Mouse (Mus musculus): ENCODE results near the gene Hist1h4h.
A peak's percentile ranks its signal among the peaks of the same experiment; 100 is the strongest.
"Not testable (repeated sequence)": the region's sequence is repeated elsewhere in the genome, so short reads cannot be mapped to it uniquely, and the experiment has no call there.

Hist1h4h gene

GRCm38 (mm10) chr13:23535137-23536075 lies 4.6 kb downstream of the Hist1h4h start, which contains the start of gene Hist1h3g:
Gene Hist1h3g (plus strand): TSS chr13:23535422.
- peak; percentile 87 to 90 for DNase-seq

GRCm38 (mm10) chr13:23536076-23536822 lies 5.4 kb downstream of the Hist1h4h start:
- no peak for DNase-seq

GRCm38 (mm10) chr13:23537006-23537710 lies 6.3 kb downstream of the Hist1h4h start:
- DNase-seq, result no peak

GRCm38 (mm10) chr13:23538249-23538648 lies 7.4 kb downstream of the Hist1h4h start:
- no peak for DNase-seq

- not testable (repeated sequence) for DNase-seq
Observed at GRCm38 (mm10) chr13:23539821-23540220, 9.0 kb downstream of the Hist1h4h start.

GRCm38 (mm10) chr13:23541497-23541896 lies 10.6 kb downstream of the Hist1h4h start:
- DNase-seq, result no peak

- not testable (repeated sequence) for DNase-seq
Observed at GRCm38 (mm10) chr13:23542225-23542980, 11.6 kb downstream of the Hist1h4h start.

DNA sequence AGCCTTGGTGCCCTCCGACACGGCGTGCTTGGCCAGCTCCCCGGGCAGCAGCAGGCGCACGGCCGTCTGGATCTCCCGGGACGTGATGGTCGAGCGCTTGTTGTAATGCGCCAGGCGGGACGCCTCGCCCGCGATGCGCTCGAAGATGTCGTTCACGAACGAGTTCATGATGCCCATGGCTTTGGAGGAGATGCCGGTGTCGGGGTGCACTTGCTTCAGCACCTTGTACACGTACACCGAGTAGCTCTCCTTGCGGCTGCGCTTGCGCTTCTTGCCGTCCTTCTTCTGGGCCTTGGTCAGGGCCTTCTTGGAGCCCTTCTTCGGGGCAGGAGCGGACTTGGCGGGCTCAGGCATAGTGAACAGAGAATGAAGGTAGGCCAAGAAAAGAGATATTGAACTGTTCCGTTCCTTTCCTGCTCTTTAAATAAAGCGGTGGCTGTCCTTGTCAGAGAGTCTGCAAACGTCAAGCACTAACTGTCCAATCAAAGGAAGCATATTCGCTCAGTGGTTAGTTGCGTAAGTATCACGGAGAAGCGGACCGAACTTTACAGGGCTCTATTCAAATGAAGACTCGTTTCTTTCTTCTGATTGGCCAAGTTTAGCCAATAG lies 12.3 kb downstream of the Hist1h4h start, which contains the start of gene Hist1h2bh:
Gene Hist1h2bh (minus strand): TSS at position 394 of the 609 bp plus-strand sequence.
- peak; percentile 70 to 72 for DNase-seq

DNA sequence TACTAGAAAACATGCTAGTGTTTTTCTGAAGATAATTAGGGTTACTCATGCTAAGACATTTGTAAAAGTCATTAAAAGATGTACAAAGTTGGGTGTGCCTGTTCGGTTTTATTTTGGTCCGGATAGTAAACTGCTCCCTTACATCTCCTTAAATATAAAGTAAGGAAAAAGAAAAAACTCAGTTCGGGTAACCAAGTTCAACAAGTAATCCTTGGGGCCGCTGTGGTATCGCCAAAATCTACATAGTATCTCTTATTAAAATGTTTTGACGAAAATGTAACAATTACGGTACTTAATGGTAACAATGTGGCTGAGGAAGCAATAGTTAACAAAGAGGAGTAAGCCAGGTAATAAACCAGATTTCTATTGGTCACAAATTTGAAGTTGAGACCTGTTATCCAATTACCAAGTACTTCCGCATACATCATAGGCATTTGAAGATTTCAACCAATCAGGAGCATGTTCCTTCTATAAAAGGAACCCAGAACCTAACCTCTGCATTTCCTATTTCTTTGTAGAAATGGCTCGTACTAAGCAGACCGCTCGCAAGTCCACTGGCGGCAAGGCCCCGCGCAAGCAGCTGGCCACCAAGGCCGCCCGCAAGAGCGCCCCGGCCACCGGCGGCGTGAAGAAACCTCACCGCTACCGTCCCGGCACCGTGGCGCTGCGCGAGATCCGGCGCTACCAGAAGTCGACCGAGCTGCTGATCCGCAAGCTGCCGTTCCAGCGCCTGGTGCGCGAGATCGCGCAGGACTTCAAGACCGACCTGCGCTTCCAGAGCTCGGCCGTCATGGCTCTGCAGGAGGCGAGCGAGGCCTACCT lies 13.3 kb downstream of the Hist1h4h start, which contains the start of gene Hist1h3f:
Gene Hist1h3f (plus strand): TSS at position 88 of the 822 bp plus-strand sequence.
- DNase-seq, result peak; percentile 74 to 78

DNA sequence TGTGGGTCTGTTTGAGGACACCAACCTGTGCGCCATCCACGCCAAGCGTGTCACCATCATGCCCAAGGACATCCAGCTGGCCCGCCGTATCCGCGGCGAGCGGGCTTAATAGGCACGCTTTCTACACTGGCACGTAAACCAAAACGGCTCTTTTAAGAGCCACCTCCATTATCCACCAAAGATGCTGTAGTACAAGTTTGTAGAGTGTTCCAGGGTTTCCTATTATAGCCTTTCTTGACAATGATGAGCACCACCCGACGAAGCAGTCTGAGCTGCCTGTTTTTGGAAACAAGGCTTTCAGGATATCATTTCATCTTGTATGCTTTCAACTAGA lies 13.9 kb downstream of the Hist1h4h start:
- not testable (repeated sequence) for DNase-seq

DNA sequence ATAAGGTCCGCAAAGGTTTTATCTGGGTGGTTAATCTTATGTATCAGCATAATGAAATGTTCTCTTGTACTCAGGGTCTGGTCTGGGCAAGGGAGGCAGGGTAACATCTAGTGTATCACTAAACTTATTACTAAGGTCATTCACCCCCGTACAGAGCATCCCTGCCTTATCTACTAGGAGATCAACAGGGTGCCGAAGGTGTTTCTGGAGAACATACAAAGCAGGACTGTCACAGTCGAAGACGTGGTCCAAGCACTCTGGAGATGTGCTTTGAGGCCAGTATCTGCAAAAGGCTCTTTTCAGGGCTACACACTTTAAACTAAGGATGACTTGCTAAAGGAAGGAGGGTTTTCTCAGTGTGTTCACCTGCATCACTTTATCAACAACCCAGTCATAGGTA lies 15.8 kb downstream of the Hist1h4h start:
- DNase-seq, result no peak

DNA sequence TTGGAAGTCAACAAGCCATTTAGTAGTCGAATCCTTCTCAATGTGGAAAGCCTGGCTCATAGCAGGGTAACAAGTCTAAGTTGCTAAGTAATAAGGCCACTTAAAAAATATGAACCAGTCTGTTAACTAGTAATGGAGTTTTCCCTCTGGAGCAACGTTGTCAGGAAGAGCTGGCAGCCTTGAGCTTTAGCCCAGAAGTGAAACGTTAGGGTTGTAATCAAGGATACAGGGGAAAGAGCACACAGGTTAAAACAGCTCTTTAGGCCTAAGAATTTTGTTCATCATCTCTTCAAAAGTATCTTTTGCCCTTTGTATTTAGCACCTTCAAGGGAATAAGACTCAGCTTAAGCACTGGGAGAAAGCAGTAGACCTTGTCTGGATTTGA lies 19.9 kb downstream of the Hist1h4h start:
- no peak for DNase-seq

- DNase-seq, result peak; percentile 84 to 88
Observed at GRCm38 (mm10) chr13:23551146-23551834, 20.4 kb downstream of the Hist1h4h start, which contains the start of gene Hist1h4f. Gene Hist1h4f (minus strand): TSS chr13:23551648.

- no peak for DNase-seq
Observed at GRCm38 (mm10) chr13:23551931-23552914, 21.4 kb downstream of the Hist1h4h start.

- no peak for DNase-seq
Observed at GRCm38 (mm10) chr13:23552962-23553361, 22.1 kb downstream of the Hist1h4h start, which contains the start of gene Hist1h1d. Gene Hist1h1d (plus strand): TSS chr13:23553262.

DNA sequence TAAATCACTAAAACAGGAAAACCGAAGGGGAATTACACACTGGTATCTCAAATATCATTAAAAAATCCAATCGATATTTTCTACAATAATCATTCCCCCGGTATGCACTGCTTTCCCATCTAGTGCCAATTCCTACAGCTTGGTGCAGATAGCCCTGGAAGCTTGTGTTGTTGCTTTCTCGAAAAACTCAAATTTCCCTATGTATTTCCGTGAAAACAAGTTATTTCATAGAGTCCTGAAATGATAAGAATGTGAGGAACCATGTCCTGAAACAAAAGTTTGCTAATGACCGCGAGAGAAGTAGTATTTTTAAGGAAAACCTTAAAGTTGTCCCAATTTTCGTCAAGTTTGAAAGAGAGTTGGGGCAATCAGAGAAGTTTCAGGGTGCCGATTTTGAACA lies 23.5 kb downstream of the Hist1h4h start:
- DNase-seq, result no peak

DNA sequence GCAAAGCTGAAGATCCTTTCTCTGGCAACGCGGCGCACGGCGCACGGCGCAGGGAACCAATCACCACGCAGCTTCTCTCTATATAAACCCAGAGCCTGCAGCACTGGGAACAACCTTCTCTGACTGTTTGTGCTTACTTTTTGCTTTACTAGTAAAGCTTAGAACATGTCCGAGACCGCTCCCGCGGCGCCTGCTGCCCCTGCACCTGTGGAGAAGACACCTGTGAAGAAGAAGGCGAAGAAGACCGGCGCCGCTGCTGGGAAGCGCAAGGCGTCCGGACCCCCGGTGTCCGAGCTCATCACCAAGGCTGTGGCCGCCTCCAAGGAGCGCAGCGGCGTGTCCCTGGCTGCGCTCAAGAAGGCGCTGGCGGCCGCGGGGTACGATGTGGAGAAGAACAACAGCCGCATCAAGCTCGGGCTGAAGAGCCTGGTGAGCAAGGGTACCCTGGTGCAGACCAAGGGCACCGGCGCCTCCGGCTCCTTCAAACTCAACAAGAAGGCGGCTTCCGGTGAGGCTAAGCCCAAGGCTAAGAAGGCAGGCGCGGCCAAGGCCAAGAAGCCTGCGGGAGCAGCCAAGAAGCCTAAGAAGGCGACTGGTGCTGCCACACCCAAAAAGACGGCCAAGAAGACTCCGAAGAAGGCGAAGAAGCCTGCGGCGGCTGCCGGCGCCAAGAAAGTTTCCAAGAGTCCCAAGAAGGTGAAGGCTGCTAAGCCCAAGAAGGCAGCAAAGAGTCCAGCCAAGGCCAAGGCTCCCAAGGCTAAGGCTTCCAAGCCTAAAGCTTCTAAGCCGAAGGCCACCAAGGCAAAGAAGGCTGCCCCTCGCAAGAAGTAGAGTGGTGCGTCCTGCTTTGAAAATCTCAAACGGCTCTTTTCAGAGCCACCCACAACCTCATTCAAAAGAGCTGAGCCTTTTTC lies 24.3 kb downstream of the Hist1h4h start:
- peak; percentile 87 to 93 for DNase-seq
